Mouse (Mus musculus) frontal cortex, adult (tissue): ENCODE measurements around the gene Agmat.
"Not testable (repeated sequence)": the region's sequence is repeated elsewhere in the genome, so short reads cannot be mapped to it uniquely, and the experiment has no call there.

Experiments used
- ATAC-seq: cut with Nextera tagmentation; 2 replicates; pipeline ENCODE4 v1.9.2; 2017; ENCODE audit warnings: mild to moderate bottlenecking, moderate library complexity, mixed read lengths; ENCODE audit not compliant: low TSS enrichment

The Agmat gene

DNA sequence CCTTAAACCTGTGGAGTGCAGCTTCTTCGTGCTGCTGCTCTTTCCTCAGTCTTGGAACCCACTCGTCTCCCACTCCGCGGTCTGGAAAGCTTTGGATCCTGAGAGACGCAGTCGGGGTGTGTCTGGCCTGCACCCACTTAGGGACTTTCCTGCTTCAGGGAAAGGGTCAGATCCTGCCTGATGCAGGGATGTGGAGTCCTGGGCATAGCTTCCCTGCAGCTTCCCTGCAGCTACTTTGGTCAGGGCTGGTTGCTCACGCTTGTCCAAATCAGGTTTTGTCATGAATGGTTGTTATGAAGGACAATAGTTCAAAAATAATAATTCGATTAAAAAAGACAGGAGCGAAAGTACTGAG lies 11.3 kb upstream of the Agmat start:
- ATAC-seq, result no peak

DNA sequence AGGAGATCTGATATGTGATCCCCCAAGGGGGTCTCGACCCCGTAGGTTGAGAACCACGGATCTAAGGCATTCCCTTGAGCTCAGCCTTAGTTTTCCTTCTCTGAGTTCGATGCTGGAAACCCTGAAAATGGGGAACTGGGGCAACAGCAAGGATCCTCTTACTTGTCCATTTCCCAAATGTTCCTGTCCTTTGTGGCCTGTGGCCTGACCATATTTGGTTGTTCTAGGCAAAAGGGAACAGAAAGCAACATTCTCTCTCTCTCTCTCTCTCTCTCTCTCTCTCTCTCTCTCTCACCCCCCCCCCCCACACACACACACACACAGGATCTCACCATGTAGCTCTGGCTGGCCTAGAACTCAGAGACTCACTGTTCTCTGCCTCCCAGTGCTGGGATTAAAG lies 9.6 kb upstream of the Agmat start:
- ATAC-seq, result no peak

DNA sequence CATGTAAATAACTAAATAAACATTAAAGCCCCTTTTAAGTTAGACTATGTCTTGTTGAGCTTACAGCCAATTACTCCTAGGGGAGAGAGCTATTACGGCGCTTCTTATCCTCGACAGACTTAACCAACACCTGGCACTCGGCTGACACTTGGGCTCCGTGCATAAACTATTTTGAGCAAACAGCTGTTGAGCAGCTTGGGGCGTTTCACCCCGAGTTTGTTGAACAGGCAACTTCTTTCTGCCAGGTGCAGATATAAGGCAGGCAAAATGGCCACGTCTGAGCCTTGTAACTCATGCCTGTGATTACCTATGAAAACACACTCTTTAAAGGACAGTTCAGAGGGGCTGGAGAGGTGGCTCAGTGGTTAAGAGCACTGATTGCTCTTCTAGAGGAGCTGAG lies 8.5 kb upstream of the Agmat start:
- no peak for ATAC-seq

DNA sequence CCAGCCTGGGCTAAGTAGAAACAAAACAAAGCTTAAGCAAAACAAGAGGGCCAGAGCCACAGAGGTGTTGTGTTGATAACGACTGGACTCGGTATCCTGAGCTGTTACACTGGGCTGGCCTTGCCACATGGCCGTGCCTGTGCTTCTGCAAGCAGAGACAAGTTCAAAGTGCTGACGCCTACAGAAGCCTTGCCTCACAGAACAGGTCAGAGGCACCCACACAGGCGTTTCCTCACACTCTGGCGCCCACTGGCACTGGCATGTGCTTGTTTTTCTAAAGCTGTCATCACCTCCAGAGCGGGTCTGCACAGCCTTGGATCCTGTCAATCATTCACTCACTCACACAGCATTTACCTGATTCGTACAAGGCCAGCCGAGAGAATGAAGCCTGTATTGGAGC lies 4.6 kb upstream of the Agmat start:
- no peak for ATAC-seq

DNA sequence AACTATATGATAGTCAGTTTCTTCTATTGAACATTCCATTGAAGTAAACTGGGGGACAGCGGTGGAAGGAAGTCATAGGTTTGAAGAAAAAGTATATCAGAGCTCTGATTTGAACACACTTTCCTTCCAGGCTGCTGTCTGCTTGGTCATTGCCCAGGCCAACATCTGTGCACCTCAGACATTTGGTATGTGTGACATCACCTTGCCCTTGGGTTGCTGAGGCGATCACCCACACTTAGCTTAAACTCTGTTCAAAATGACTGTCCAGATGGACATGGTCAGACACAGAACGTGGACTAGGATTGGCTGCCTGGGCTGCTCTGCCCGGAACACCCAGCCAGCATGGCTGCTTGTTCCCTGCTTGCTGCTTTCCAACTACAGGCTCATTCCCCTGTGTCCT lies 4.1 kb upstream of the Agmat start:
- ATAC-seq, result no peak

DNA sequence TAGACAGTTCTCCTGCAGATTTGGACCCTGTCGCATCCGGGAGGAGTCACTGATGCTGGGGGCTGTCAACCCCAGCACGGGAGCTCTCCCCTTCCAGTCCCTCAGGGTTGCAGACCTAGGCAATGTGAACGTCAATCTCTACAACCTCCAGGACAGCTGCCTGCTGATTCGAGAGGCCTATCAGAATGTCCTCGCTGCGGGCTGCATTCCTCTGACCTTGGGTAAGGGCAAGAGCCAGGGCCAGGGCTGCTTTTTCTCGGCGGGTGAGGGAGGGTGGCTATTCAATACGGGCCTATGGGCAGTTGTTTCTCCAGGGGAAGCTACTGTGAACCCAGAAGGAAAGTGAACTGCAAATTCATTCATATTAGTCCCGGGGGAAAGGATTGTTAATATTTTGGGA lies 3.1 kb downstream of the Agmat start:
- no peak for ATAC-seq

DNA sequence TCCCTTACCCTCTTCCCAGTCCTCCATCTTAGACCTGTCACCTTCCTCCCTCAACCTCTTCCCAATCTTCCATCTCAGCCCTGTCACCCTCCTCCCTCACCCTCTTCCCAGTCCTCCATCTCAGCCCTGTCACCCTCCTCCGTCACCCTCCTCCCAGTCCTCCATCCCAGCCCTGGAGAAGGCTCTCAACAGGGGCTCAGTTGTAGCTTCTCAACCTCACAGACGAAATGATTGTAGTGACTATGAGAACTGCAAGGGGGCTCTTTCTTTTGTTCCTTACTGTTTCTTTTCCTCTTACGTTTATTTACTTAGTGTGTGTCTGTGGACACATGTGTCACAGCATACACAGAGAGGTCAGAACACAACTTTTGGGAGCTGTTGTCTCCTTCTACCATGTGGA lies 4.4 kb downstream of the Agmat start:
- no peak for ATAC-seq

DNA sequence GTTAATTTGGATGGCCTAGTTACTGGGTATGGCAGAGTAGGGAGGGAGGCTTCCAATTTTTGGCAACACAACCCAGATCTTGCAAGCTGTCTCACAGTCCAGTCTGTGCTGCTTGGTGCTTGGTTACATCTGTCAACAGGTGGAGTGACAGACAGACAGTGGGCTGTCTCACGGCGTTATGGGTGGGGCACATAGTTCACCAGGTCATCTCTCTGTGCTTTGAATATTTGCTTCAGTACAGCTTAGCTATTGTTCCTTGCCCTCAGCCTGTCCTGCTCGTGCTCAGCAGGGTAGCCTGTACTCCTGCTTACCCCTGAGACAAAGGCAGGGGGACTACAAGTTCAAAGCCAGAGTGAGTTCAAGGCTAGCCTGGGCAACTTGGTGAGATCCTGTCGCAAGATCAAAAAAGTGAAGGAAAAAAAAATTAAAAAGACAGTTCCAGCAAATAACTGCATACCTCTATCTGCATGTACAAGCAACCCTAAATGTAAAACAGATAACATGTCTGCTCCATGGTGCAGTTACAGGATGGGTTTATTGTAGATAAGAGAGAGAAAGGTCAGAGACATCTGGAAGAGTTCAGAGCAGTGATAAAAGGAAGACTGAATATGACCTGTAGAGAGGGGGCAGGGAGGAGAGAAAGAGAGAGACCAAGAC lies 5.1 kb downstream of the Agmat start:
- ATAC-seq, result no peak

DNA sequence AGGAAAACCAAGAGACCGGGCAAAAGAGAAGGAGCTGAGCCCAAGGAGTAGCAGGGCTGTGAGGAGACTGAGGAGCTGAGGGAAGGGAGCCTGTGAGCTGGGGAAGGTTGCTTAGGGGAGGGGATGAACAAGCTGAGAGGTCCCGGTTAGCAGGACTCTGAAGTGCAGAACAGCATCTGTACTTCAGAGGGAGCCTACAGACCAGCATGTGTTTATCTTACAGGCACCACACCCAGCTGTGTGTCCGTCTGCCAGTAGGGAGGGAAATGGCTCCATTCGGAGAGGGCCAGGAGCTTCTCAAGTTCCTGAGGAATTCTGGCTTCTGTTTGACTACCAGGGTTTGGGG lies 5.6 kb downstream of the Agmat start:
- ATAC-seq, result no peak

DNA sequence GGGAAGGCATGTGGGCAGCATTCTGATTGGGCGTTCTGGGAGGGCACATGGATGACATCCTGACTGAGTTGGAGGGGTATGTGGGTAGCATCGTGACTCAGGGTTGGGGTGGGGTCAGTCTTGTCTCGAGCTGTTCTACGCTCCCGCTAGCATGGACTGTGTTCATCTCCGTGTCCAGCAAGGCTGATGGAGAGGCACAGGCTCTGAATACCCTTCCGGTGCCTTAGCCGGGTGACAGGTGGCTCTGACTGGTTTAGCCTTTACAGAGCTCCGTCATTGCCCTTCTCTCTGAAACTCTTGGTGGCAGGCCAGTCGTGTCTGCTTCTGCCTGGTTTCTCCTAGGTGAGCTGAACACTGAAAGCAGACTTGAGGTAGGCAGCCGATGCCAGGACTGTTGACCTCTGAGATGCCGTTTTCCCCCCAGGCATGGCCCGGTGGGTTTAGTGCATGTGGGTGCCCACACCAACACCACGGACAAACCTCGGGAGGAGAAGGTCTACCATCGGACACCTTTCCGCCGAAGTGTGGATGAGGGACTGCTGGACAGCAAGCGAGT lies 9.0 kb downstream of the Agmat start:
- no peak for ATAC-seq

DNA sequence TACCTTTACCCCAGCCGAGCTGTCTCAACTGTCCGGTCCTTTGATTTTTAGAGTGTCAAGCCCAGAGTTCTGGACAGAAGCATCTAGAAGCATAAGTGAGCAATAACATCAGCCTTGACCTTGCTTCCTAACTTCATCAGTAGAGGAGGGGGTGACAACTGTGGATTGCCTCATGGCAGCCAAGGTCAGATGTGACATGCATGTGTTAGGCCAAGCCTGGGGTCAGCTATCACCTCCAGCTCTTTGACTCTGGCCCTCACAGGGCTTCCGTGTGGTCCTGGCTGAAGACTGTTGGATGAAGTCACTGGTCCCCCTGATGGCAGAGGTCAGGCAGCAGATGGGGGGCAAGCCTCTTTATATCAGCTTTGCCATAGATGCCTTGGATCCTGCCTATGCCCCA lies 10.7 kb downstream of the Agmat start:
- ATAC-seq, result no peak

DNA sequence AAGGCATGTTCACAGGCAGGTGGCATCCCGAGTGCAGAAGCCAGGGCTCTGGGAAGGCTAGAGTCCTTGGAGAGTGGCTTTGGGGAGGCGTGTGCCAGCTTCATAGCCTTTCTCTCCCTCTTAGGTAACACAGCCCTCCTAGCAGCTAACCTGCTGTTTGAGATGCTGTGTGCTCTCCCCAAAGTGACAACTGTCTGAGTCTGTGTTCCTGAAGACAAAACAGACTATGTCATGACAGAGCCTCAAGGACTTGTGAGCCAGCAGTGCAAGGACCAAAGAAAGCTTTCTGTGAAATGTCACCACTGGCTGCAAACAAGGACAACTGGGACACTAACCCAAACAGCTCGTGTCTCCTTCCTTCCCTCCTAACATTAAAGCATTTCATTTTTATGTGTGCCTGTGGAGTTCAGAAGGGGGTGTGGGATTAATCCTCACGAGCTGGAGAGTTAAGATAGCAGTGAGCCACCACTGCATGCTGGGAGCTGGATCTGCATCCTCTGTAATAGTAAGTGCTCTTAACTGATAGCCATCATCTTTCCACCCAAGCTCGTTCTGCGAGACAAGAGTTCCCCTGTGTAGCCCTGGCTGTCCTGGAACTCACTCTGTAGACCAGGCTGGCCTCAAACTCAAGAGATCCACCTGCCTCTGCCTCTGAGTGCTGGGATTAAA lies 12.5 kb downstream of the Agmat start:
- 0 out of 2 replicates have a peak, but pooled peaks have one; percentile 31 for ATAC-seq

DNA sequence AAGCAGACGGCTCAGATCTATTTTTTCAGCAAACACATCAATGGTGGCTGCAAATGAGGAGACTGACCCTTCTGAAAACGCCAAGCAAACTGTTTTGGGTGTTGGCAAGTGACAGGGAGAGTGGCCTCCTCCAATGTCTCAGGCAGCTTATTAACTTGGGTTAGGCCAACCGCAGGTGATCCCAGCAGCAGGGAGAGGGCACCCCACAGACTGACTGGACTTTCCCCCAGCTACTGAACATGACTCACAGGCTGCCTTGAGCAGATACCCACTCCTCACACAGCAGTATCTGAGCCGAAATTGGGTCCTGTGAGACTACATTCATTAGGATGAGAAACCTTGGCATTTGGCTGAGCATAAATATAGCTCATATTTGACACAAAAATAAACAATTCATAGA lies 14.5 kb downstream of the Agmat start:
- no peak for ATAC-seq

DNA sequence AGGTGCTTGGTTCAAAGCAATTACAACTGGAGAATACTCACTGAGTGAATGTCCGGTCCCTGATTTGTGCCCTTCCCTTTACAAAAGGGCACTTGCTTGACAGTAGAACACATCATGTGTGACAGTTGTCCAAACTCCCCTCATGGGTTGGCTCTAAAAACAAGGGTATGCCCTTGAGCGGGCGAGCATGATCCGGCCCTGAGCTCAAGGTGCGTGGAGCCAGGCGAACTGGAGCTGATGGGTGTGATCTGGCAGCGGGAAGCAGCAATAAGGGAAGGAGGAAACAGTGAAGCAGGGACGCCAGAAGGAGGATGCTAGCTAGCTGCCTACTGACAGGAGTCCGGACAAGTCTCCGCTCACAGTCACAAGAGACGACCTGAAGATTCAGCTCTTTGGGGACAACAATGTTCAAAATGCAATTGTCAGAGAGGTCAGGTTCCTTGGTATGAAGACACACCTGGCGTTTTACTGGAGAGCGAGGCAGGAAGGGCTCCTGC lies 15.7 kb downstream of the Agmat start:
- no peak for ATAC-seq

DNA sequence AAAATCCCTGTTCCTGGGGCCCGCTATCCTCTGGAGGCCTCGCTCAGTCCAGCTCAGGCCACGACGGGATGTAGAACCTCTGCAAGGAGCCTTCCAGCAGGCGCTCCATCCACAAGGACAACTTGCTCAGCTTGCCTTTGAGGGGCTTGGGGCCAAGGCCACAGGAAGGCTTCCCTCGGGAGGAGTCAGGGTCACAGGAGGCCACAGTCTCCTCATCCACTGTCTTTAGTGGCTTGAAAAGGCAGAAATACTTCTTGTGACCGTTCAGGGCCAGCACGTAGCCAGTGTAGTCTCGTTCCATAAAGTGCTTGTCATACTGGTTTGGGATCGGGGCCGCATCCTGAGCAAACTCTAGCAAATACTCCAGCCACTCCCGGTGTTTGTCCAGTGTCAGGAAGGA lies 17.0 kb downstream of the Agmat start:
- ATAC-seq, result no peak

DNA sequence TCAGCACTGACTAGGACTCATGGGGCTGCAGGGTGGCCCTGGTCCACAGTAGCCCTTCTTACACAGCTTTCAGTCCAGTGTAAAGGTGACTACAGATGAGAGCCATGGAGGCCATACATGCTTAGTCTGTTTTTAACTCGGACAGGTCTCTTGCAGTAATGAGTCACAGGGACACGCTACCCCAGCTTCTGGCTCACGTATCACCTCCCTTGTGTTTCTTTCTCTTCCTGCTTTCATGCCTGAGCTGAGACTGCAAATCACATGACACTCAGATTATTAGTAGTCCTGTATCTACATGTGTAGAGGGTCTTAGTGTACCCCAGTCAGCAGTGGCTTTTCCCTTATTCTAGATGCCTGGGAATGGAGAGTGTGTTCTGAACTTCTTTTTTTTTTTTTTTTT lies 18.5 kb downstream of the Agmat start:
- ATAC-seq, result no peak

DNA sequence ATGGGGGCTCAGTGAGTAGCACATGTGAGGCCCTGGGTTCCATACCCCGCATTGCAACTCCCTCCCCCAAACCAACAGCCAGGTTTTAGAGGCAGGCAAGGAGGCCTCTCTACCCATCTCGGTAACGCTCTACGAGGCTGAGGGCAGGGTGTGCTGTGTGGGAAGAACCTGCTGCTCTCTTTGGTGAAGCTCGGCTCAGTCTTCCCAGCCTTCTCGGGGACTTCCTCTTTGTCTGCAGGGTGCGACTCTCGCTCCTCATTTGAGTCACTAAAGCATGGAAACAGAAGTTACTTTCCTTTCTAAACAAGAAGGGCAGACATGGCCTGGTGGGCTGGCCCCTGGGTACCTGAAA lies 19.8 kb downstream of the Agmat start:
- peak; percentile 47; the same call in 1 of the 2 replicates for ATAC-seq

DNA sequence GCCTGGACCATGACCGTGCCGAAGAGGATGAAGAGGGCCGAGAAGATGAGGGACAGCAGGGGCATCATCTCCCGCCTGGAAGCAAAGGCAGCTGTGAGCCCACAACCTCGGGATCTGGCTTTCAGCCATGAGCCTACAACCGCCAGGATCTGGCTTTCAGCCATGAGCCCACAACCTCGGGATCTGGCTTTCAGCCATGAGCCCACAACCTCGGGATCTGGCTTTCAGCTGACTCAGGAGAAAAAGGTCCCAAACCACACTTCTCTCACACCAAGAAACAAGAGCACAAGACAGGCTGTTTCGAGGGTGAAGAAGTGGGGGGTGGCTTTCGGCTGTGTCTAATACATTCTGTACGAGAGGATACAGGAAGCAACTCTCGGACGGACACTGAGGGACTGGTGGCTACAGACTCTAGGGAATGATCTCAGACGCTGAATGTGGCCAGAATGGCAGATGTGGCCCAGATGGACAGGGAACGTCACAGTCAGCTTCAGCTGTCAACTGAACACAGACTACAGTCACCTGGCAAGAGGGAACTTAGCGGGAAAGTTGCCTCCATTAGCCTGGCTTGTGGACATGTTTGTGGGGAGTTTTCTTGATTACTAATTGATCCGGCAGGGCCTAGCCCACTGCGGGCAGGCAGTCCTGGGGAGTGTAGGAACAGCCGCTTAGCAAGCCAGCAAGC lies 20.3 kb downstream of the Agmat start:
- ATAC-seq, result peak; percentile 41; the same call in 1 of the 2 replicates

DNA sequence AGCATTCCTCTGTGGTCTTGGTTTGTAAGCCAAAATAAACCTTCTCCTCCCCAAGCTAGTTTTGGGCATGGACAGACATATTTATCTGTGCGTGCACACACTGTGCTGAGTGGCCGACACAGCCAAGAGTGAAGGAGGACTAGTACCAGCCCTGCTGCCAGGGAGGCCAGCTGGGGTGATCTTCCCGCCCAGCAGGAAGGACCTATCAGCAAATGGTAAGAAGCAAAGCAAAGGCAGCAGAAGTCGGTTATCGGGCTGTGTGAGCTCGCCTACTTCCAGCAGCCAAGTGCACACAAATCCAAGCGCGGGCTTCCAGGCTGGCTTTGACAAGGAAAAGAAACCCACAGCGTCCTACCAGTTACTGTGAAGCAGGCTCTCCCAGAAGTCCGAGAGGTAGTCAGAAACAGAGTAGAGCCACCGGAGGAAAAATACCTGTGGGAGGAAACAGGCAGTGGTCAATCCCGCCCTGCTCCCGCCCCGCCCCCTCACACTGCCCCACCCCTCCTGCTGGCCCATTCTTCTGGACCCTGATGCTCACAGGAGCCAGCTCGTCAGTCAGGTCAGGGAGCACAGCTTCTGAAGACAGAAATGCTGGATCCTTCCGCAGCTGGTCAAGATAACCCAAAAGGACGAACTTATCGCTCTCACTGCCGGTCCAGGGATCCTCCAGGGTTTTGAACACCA lies 21.0 kb downstream of the Agmat start:
- ATAC-seq, result peak; percentile 46; the same call in 1 of the 2 replicates

DNA sequence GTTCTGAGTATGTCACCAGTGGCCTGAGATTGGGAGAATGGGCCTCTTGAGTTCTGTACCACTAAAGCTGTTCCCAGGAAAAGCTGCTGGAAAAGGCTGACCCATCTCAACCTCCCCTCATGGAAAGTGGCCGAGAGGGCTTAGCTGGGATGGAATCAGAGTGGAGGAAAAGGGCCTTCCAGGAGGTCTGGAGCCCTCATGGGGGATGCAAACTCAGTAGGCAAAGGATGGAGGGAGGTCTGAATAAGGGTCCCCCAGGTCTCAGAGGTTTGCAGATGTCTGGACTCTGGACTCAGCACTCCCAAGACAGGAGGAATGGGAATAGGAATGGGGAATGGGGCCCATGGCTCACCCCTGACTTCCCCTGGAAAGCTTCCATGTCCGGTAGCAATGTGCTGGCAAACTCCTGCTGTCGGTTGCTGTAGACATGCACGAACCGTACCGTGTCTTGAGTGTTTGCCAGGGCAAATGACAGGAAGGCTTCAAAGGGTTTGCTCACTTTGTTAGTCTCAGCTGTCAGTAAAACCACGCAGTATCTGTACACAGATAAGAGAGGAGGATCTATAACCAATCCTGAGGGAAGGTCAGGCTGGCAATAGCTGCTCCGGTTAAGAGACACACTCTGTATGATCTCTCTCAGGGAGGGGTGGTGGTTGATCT lies 23.2 kb downstream of the Agmat start:
- no peak for ATAC-seq

DNA sequence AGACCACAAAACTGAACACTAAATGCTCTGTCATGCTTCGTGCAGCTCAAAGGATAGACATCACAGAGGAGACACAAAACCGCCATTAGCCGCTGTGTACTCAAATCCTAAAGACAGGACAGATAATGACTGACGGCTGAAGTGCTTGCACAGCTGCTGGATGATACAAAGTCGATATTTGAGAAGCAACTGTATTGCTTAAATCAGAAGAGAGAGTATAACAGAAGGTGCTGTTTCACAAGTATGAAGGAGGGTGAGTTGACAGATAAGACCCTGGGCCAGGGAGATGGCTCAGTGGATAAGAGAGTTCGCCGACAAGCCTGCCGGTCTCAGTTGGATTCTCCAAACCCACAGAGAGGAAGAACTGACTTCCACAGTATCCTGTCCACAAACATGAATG lies 25.4 kb downstream of the Agmat start:
- ATAC-seq, result no peak

DNA sequence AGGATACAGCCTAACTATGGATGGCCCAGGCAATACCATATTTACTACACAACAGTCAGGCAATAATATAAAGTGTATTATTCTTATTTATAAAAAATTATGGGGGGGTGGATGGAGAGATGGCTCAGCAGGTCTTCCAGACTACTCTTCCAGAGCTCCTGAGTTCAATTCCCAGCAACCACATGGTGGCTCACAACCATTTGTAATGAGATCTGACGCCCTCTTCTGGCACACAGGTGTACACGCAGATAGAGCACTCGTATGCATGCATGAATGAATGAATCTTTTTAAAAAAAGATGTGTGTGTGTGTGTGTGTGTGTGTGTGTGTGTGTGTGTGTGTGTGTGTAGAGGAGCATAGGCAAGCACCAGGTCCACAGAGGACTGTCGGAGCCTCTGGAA lies 26.5 kb downstream of the Agmat start:
- ATAC-seq, result not testable (repeated sequence)
